Mouse (Mus musculus): ENCODE data around the gene Plekhh1. TPM values are rescaled to one million over a fixed set of nuclear protein-coding genes. Genes with fewer than 3 reads are reported as not detected.

The Plekhh1 gene
- 0.47 and 0.53 TPM in 2 replicates for polyA plus RNA-seq (2011; ENCODE audit: insufficient read length, low read depth, missing spikeins)

- TF ChIP-seq CTCF (IDR thresholded peaks at IDR 0.05; ENCODE audit: borderline replicate concordance, insufficient read depth, low read length): no peak
- peak; percentile 51 for TF ChIP-seq POLR2A (IDR thresholded peaks at IDR 0.05; ENCODE audit: low read depth, low read length)
- H3K4me1 ChIP-seq (ENCODE audit: control insufficient read depth, insufficient read depth, low read length): no peaks in the 10 kb centered on the region
- peak within 1 kb of the TSS; percentile 52 for H3K4me3 ChIP-seq (ENCODE audit: insufficient read depth, low read length)
- no peak within 1 kb of the TSS for H3K27ac ChIP-seq (ENCODE audit: insufficient read depth, low read length)
These were observed at the start of gene Plekhh1 for GRCm38 (mm10) chr12:79028911-79029861. Gene Plekhh1, plus strand, starts transcription at chr12:79029163.

GRCm38 (mm10) chr12:78980683-78981091, 48.3 kb upstream of the Plekhh1 start:
- no peak overlapping the region for H3K4me3 ChIP-seq (ENCODE audit: insufficient read depth, low read length)
- no peak overlapping the region for H3K27ac ChIP-seq (ENCODE audit: insufficient read depth, low read length)
- H3K4me1 ChIP-seq (ENCODE audit: control insufficient read depth, insufficient read depth, low read length): no peaks in the 10 kb centered on the region
- TF ChIP-seq POLR2A (IDR thresholded peaks at IDR 0.05; ENCODE audit: low read depth, low read length) (no peak), CTCF (IDR thresholded peaks at IDR 0.05; ENCODE audit: borderline replicate concordance, insufficient read depth, low read length) (no peak)

- Histone ChIP-seq H3K27ac (ENCODE audit: insufficient read depth, low read length) (no peak overlapping the region), H3K4me1 (ENCODE audit: control insufficient read depth, insufficient read depth, low read length) (no peaks in the 10 kb centered on the region), H3K4me3 (ENCODE audit: insufficient read depth, low read length) (no peak overlapping the region)
- no peak for TF ChIP-seq CTCF (IDR thresholded peaks at IDR 0.05; ENCODE audit: borderline replicate concordance, insufficient read depth, low read length)
- no peak for TF ChIP-seq POLR2A (IDR thresholded peaks at IDR 0.05; ENCODE audit: low read depth, low read length)
These were observed 47.8 kb upstream of the Plekhh1 start for GRCm38 (mm10) chr12:78981131-78981530.

GRCm38 (mm10) chr12:78981938-78982825, 46.8 kb upstream of the Plekhh1 start:
- H3K27ac ChIP-seq (ENCODE audit: insufficient read depth, low read length): no peak overlapping the region
- TF ChIP-seq CTCF (IDR thresholded peaks at IDR 0.05; ENCODE audit: borderline replicate concordance, insufficient read depth, low read length) (no peak), POLR2A (IDR thresholded peaks at IDR 0.05; ENCODE audit: low read depth, low read length) (no peak)
- no peak overlapping the region for H3K4me3 ChIP-seq (ENCODE audit: insufficient read depth, low read length)
- H3K4me1 ChIP-seq (ENCODE audit: control insufficient read depth, insufficient read depth, low read length): no peaks in the 10 kb centered on the region

- TF ChIP-seq POLR2A (IDR thresholded peaks at IDR 0.05; ENCODE audit: low read depth, low read length): no peak
- Histone ChIP-seq H3K27ac (ENCODE audit: insufficient read depth, low read length) (no peak overlapping the region), H3K4me3 (ENCODE audit: insufficient read depth, low read length) (no peak overlapping the region), H3K4me1 (ENCODE audit: control insufficient read depth, insufficient read depth, low read length) (no peaks in the 10 kb centered on the region)
These were observed 45.5 kb upstream of the Plekhh1 start for GRCm38 (mm10) chr12:78983296-78984034.

GRCm38 (mm10) chr12:78984035-78984432, 44.9 kb upstream of the Plekhh1 start:
- Histone ChIP-seq H3K4me1 (ENCODE audit: control insufficient read depth, insufficient read depth, low read length) (no peaks in the 10 kb centered on the region), H3K27ac (ENCODE audit: insufficient read depth, low read length) (no peak overlapping the region), H3K4me3 (ENCODE audit: insufficient read depth, low read length) (no peak overlapping the region)
- TF ChIP-seq CTCF (IDR thresholded peaks at IDR 0.05; ENCODE audit: borderline replicate concordance, insufficient read depth, low read length): no peak

- Histone ChIP-seq H3K4me1 (ENCODE audit: control insufficient read depth, insufficient read depth, low read length) (no peaks in the 10 kb centered on the region), H3K4me3 (ENCODE audit: insufficient read depth, low read length) (no peak overlapping the region), H3K27ac (ENCODE audit: insufficient read depth, low read length) (no peak overlapping the region)
- no peak for TF ChIP-seq POLR2A (IDR thresholded peaks at IDR 0.05; ENCODE audit: low read depth, low read length)
- TF ChIP-seq CTCF (IDR thresholded peaks at IDR 0.05; ENCODE audit: borderline replicate concordance, insufficient read depth, low read length): no peak
These were observed 41.3 kb upstream of the Plekhh1 start for GRCm38 (mm10) chr12:78987581-78988081.

GRCm38 (mm10) chr12:78996271-78996670, 32.7 kb upstream of the Plekhh1 start:
- H3K27ac ChIP-seq (ENCODE audit: insufficient read depth, low read length): no peak overlapping the region
- H3K4me1 ChIP-seq (ENCODE audit: control insufficient read depth, insufficient read depth, low read length): no peaks in the 10 kb centered on the region
- TF ChIP-seq POLR2A (IDR thresholded peaks at IDR 0.05; ENCODE audit: low read depth, low read length): no peak
- no peak for TF ChIP-seq CTCF (IDR thresholded peaks at IDR 0.05; ENCODE audit: borderline replicate concordance, insufficient read depth, low read length)
- no peak overlapping the region for H3K4me3 ChIP-seq (ENCODE audit: insufficient read depth, low read length)

- TF ChIP-seq POLR2A (IDR thresholded peaks at IDR 0.05; ENCODE audit: low read depth, low read length): no peak
- TF ChIP-seq CTCF (IDR thresholded peaks at IDR 0.05; ENCODE audit: borderline replicate concordance, insufficient read depth, low read length): no peak
- H3K27ac ChIP-seq (ENCODE audit: insufficient read depth, low read length): no peak overlapping the region
These were observed 32.3 kb upstream of the Plekhh1 start for GRCm38 (mm10) chr12:78996711-78997110.

More at GRCm38 (mm10) chr12:78996711-78997110, 32.3 kb upstream of the Plekhh1 start:
- Histone ChIP-seq H3K4me1 (ENCODE audit: control insufficient read depth, insufficient read depth, low read length) (no peaks in the 10 kb centered on the region), H3K4me3 (ENCODE audit: insufficient read depth, low read length) (no peak overlapping the region)

Measured in embryonic fibroblast, embryonic 13.5 days (primary cell).